Mouse (Mus musculus) bone marrow macrophage, adult 2 months (primary cell): ENCODE data around the gene Palm3.

ENCODE experiments used
- CTCF ChIP-seq: IDR thresholded peaks from 2 replicates; pipeline ENCODE4 v1.5.1; 2012; ENCODE audit warnings: low read depth, mild to moderate bottlenecking, low read length, moderate library complexity
- POLR2A ChIP-seq: IDR thresholded peaks from 2 replicates; pipeline ENCODE4 v1.6.1; 2012; ENCODE audit warnings: mild to moderate bottlenecking, low read depth, low read length, borderline replicate concordance

DNA sequence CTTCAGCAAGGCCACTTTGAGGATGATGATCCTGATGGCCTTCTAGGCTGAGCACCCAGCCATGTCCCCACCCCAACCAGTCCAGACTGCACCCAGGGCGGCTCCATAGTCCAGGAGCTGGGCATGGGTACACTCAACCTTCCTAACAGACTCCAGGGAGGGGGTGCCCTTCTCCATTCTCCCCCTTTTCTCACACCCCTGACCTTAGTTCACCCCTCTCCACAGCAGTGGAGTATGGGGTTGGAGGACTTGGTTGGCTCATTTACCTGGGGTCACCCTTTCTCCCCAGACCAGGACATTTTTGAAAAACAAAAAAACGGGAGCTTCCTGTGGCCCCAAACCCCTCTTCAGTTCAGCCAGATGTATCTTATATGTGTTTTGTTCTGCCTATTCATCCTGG lies 21.4 kb upstream of the Palm3 start:
- no peak for TF ChIP-seq POLR2A
- TF ChIP-seq CTCF: no peak
